Mouse (Mus musculus): ENCODE measurements around the gene Dnah8. TPM values are rescaled to one million over a fixed set of nuclear protein-coding genes. Genes with fewer than 3 reads are reported as not detected.

Gene Dnah8
- polyA plus RNA-seq, 1 experiment from 2014 or later = 0.68 TPM

Other genes starting within 250 kb of the Dnah8 start
- 54.8 and 57.8 TPM in 2 replicates for gene Btbd9, start 47.9 kb upstream of the Dnah8 start, polyA plus RNA-seq (2016; fragmentation: Nextera tagmentation; extraction: Ambion mirVana)
- 258 and 260 TPM in 2 replicates for gene Glo1, start 2.5 kb downstream of the Dnah8 start, polyA plus RNA-seq (2016; fragmentation: Nextera tagmentation; extraction: Ambion mirVana)